Mouse (Mus musculus) adrenal gland, postnatal 4 days (tissue): ENCODE data around the gene Nelfa. TPM values are rescaled to one million over a fixed set of nuclear protein-coding genes. Genes with fewer than 3 reads are reported as not detected.

Experiments used
- microRNA-seq: library from miRNA; unstranded; fragments of <30 nt; microRNA quantifications from one replicate; pipeline ENCODE4 v1.2.0, GENCODE M21; 2021
- total RNA-seq, 2 experiments: library from RNA; stranded (reverse); gene quantifications; 2 replicates each; pipeline ENCODE4 v1.2.3; 2021

The Nelfa gene
- total RNA-seq, 2 experiments from 2014 or later = 31.1 to 32.7 TPM

Small RNA genes within 50 kb of the gene (microRNA-seq; reads per million reads assigned to microRNA genes)
- gene Mir7024 = 1.6 reads per million

Other genes starting within 250 kb of the Nelfa start
- 10 to 100 TPM in 1 of 2 experiments, 1 to 10 TPM in 1; 5.2 to 13.7 TPM for gene Fgfr3, start 214.7 kb downstream of the Nelfa start, total RNA-seq
- gene Letm1, start 153.6 kb downstream of the Nelfa start, total RNA-seq = 10 to 100 TPM; 70.7 to 74.7 TPM
- 10 to 100 TPM; 82.7 to 96.3 TPM for gene Nsd2, start 115.7 kb downstream of the Nelfa start, total RNA-seq
- gene Gm1673, start 47.0 kb upstream of the Nelfa start, total RNA-seq = 10 to 100 TPM; 37.0 to 39.1 TPM
- 1 to 10 TPM; 8.4 to 9.6 TPM for gene Nat8l, start 59.6 kb upstream of the Nelfa start, total RNA-seq
- 1 to 10 TPM; 1.4 to 3.4 TPM for gene Poln, start 233.0 kb upstream of the Nelfa start, total RNA-seq
- 10 to 100 TPM; 12.3 to 14.0 TPM for gene Haus3, start 233.1 kb upstream of the Nelfa start, total RNA-seq